Mouse (Mus musculus) olfactory bulb, adult 2 months (tissue): ENCODE data around the gene Rln3. TPM values are rescaled to one million over a fixed set of nuclear protein-coding genes. Genes with fewer than 3 reads are reported as not detected.

Experiments
- H3K27ac ChIP-seq: fragments of 200-500 bp; 2 replicates; pipeline ENCODE4 v1.5.1; 2012; ENCODE audit warnings: low read depth, low read length; ENCODE audit not compliant: insufficient read depth
- H3K4me1 ChIP-seq: fragments of 200-500 bp; 2 replicates; pipeline ENCODE4 v1.6.1; 2012; ENCODE audit warnings: low read length; ENCODE audit not compliant: control insufficient read depth, insufficient read depth
- H3K4me3 ChIP-seq: fragments of 200-500 bp; 2 replicates; pipeline ENCODE4 v1.5.1; 2012; ENCODE audit warnings: mild to moderate bottlenecking, low read depth, low read length, moderate library complexity; ENCODE audit not compliant: insufficient read depth
- CTCF ChIP-seq: fragments of 200-500 bp; IDR thresholded peaks from 2 replicates; pipeline ENCODE4 v1.5.1; 2012; ENCODE audit warnings: low read depth, mild to moderate bottlenecking, low read length, moderate library complexity; ENCODE audit not compliant: insufficient read depth
- POLR2A ChIP-seq: fragments of 200-500 bp; IDR thresholded peaks from 2 replicates; pipeline ENCODE4 v1.6.1; 2012; ENCODE audit warnings: mild to moderate bottlenecking, low read depth, low read length, moderate library complexity; ENCODE audit not compliant: insufficient read depth
- WGBS: fragments of 180-500 bp; shearing (Covaris S2); methylation state at CpG from one replicate; pipeline ENCODE4 v1.1.7; 2018; 5-methylcytosine and 5-hydroxymethylcytosine counted together
- polyA plus RNA-seq: library from polyadenylated mRNA; stranded (reverse); fragments of >200 nt; gene quantifications from 2 replicates; pipeline ENCODE4 v1.2.4, GENCODE M21; 2012; ENCODE audit warnings: low replicate concordance; ENCODE audit not compliant: missing spikeins, insufficient read depth, insufficient read length

Gene Rln3
- polyA plus RNA-seq, 1 experiment: not detected

GRCm38 (mm10) chr8:84073230-84073976, 28.6 kb upstream of the Rln3 start:
- Histone ChIP-seq H3K27ac (peak overlapping the region; percentile 95), H3K4me1 (peaks cover 71% of the 10 kb centered on the region), H3K4me3 (peak overlapping the region; percentile 37)
- TF ChIP-seq POLR2A (no peak), CTCF (no peak)
- 22% methylated on average over 10 of the region's 10 CpGs for WGBS

- 78% methylated on average over 10 of the region's 10 CpGs for WGBS
- peaks cover 75% of the 10 kb centered on the region for H3K4me1 ChIP-seq
- H3K4me3 ChIP-seq: no peak overlapping the region
- TF ChIP-seq CTCF (no peak), POLR2A (no peak)
- peak overlapping the region; percentile 95 for H3K27ac ChIP-seq
Measured at GRCm38 (mm10) chr8:84072321-84072720, 27.5 kb upstream of the Rln3 start.

GRCm38 (mm10) chr8:84071921-84072320, 27.1 kb upstream of the Rln3 start:
- TF ChIP-seq CTCF (no peak), POLR2A (no peak)
- H3K27ac ChIP-seq: peak overlapping the region; percentile 95
- WGBS: 19% methylated on average over 3 of the region's 3 CpGs
- H3K4me3 ChIP-seq: no peak overlapping the region
- peaks cover 71% of the 10 kb centered on the region for H3K4me1 ChIP-seq

GRCm38 (mm10) chr8:84070667-84071066, 25.9 kb upstream of the Rln3 start:
- TF ChIP-seq CTCF (no peak), POLR2A (no peak)
- H3K27ac ChIP-seq: no peak overlapping the region
- 13% methylated on average over 2 of the region's 2 CpGs for WGBS

GRCm38 (mm10) chr8:84070241-84070640, 25.4 kb upstream of the Rln3 start:
- peaks cover 60% of the 10 kb centered on the region for H3K4me1 ChIP-seq
- no peak overlapping the region for H3K4me3 ChIP-seq
- H3K27ac ChIP-seq: no peak overlapping the region
- TF ChIP-seq CTCF: no peak
- TF ChIP-seq POLR2A: no peak
- WGBS: 67% methylated on average over 5 of the region's 5 CpGs

More at GRCm38 (mm10) chr8:84070667-84071066, 25.9 kb upstream of the Rln3 start:
- H3K4me3 ChIP-seq: no peak overlapping the region
- H3K4me1 ChIP-seq: peaks cover 64% of the 10 kb centered on the region

- Histone ChIP-seq H3K4me1 (peaks cover 55% of the 10 kb centered on the region), H3K4me3 (no peak overlapping the region), H3K27ac (no peak overlapping the region)
- TF ChIP-seq POLR2A (no peak), CTCF (no peak)
- 25% methylated on average over 2 of the region's 2 CpGs for WGBS
Measured at GRCm38 (mm10) chr8:84069750-84070149, 24.9 kb upstream of the Rln3 start.

- Histone ChIP-seq H3K27ac (no peak overlapping the region), H3K4me3 (no peak overlapping the region), H3K4me1 (peaks cover 49% of the 10 kb centered on the region)
- TF ChIP-seq CTCF (no peak), POLR2A (no peak)
- WGBS: 32% methylated on average over 1 of the region's 1 CpGs
Measured at GRCm38 (mm10) chr8:84069169-84069568, 24.4 kb upstream of the Rln3 start.

- Histone ChIP-seq H3K4me1 (peaks cover 44% of the 10 kb centered on the region), H3K4me3 (peak overlapping the region; percentile 25; the same call in 1 of the 2 replicates), H3K27ac (no peak overlapping the region)
- 64% methylated on average over 12 of the region's 12 CpGs for WGBS
- TF ChIP-seq POLR2A: no peak
- TF ChIP-seq CTCF: no peak
Measured at GRCm38 (mm10) chr8:84068316-84069035, 23.7 kb upstream of the Rln3 start.

GRCm38 (mm10) chr8:84067911-84068310, 23.1 kb upstream of the Rln3 start:
- H3K4me1 ChIP-seq: peaks cover 40% of the 10 kb centered on the region
- WGBS: 65% methylated on average over 7 of the region's 7 CpGs
- H3K4me3 ChIP-seq: peak overlapping the region; percentile 25
- H3K27ac ChIP-seq: no peak overlapping the region
- no peak for TF ChIP-seq POLR2A
